Mouse (Mus musculus) retina, postnatal 7 days (tissue): Measurements from ENCODE around the gene Itsn1.

ENCODE experiments used
- DNase-seq: peaks from one replicate; pipeline ENCODE4 v3.0.0-alpha.2; 2012; ENCODE audit warnings: low read depth, low spot score

Gene Itsn1

GRCm38 (mm10) chr16:91905987-91906386 lies 176.9 kb downstream of the Itsn1 start:
- no peak for DNase-seq

GRCm38 (mm10) chr16:91906672-91907071 lies 177.6 kb downstream of the Itsn1 start:
- no peak for DNase-seq

- no peak for DNase-seq
Measured at GRCm38 (mm10) chr16:91907158-91907557, 178.1 kb downstream of the Itsn1 start.

- DNase-seq = no peak
Measured at GRCm38 (mm10) chr16:91909569-91910335, 180.7 kb downstream of the Itsn1 start.

- peak; percentile 70 for DNase-seq
Measured at GRCm38 (mm10) chr16:91917631-91918096, 188.6 kb downstream of the Itsn1 start.

- DNase-seq = no peak
Measured at GRCm38 (mm10) chr16:91918461-91918860, 189.4 kb downstream of the Itsn1 start.

GRCm38 (mm10) chr16:91919056-91919455 lies 190.0 kb downstream of the Itsn1 start:
- DNase-seq = no peak

- no peak for DNase-seq
Measured at GRCm38 (mm10) chr16:91921340-91921739, 192.3 kb downstream of the Itsn1 start.

- no peak for DNase-seq
Measured at GRCm38 (mm10) chr16:91922939-91923338, 193.9 kb downstream of the Itsn1 start.

- DNase-seq = no peak
Measured at GRCm38 (mm10) chr16:91924426-91924825, 195.3 kb downstream of the Itsn1 start.

GRCm38 (mm10) chr16:91927911-91928630 lies 199.0 kb downstream of the Itsn1 start:
- DNase-seq = no peak

GRCm38 (mm10) chr16:91931078-91932013 lies 202.3 kb downstream of the Itsn1 start:
- peak; percentile 92 for DNase-seq

- DNase-seq = no peak
Measured at GRCm38 (mm10) chr16:91932082-91932690, 203.1 kb downstream of the Itsn1 start.

- no peak for DNase-seq
Measured at GRCm38 (mm10) chr16:91932843-91933518, 203.9 kb downstream of the Itsn1 start.

- peak; percentile 21 for DNase-seq
Measured at GRCm38 (mm10) chr16:91935108-91935507, 206.0 kb downstream of the Itsn1 start.

GRCm38 (mm10) chr16:91935726-91936125 lies 206.6 kb downstream of the Itsn1 start:
- DNase-seq = no peak

- peak; percentile 82 for DNase-seq
Measured at GRCm38 (mm10) chr16:91936340-91937030, 207.4 kb downstream of the Itsn1 start.

GRCm38 (mm10) chr16:91937281-91937680 lies 208.2 kb downstream of the Itsn1 start:
- no peak for DNase-seq

GRCm38 (mm10) chr16:91938141-91938540 lies 209.1 kb downstream of the Itsn1 start:
- no peak for DNase-seq

- no peak for DNase-seq
Measured at GRCm38 (mm10) chr16:91940726-91941125, 211.6 kb downstream of the Itsn1 start.
